Mouse (Mus musculus) urinary bladder, postnatal 14 days (tissue): ENCODE measurements around the gene Adam17.

Source experiments
- DNase-seq: peaks from one replicate; pipeline ENCODE4 v3.0.0; 2021; ENCODE audit warnings: low spot score

Adam17 gene

GRCm38 (mm10) chr12:21353681-21354080, 19.8 kb downstream of the Adam17 start:
- no peak for DNase-seq

DNA sequence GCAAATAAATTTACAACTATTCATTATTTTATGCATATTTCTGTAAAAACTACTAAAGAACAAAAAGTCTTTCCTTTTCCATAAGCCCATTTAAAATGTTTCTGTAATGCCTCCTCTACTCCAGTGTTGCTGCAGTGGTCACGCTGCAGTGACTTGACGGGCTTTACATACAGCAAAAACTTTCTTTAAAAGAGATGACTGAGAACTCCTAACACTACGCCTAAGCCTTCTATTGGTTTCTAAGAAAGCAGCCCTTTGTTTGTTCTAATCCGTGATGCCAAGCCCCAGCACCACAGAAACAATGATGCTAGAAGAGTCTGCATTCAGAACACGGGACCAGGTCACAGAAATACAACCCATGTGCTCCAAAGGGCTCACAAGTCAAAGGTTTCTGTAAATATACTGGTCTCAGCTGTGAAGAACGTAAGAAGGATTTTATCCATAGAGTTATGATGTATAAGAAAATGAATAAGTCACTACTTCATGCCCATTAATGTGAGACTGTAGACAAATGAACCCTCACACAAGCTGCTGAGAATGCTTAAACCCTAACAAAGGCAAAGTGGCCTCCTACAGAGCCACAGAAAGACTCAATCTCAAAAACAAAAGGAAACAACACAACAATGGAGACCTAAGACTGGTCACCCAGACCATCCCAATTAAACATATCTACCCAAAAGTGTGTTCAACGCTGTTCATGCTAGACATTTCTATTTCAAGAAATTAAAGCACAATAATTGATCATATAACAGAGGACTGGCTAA, 23.1 kb downstream of the Adam17 start:
- DNase-seq, result no peak

DNA sequence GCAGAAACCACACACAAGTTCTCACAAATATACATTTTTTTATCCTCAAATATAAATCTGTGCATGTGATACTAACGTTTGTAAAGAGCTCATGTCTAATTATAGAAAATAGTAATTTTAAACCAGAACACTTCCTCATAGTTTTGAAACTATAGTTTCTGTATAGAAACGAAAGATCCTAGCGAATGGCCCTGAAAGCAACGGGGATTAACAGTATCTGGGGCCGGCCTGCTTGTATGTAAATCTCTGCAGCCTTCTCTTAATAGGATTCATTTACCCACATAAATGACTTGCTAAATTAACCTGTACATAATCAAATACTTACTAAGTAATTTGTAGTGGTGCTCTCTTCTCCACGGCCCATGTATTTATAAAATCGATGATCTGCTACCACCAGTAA, 26.5 kb downstream of the Adam17 start:
- no peak for DNase-seq

GRCm38 (mm10) chr12:21340674-21341073, 32.8 kb downstream of the Adam17 start:
- no peak for DNase-seq

- no peak for DNase-seq
These were observed 36.3 kb downstream of the Adam17 start for GRCm38 (mm10) chr12:21337171-21337570.

DNA sequence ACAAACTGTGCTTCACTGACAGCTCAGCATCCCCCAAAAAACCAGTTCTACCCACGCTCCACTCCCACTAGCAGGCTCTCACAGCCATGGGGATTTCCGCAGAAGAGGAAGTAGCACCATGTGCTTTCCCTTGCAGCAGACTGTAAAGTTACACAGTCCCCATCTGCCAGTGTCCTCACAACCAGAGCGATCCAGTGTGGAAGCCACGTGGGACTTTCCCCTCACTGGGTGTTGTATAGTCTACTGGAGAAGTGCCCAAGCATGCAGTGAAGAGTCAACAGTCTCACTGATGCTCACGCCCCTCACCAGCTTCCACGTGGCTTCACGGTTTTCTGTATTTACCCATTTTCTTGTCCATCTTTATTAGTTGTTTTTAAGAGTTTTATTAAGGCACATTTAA, 37.6 kb downstream of the Adam17 start:
- no peak for DNase-seq

GRCm38 (mm10) chr12:21333766-21334165, 39.7 kb downstream of the Adam17 start:
- DNase-seq, result no peak

DNA sequence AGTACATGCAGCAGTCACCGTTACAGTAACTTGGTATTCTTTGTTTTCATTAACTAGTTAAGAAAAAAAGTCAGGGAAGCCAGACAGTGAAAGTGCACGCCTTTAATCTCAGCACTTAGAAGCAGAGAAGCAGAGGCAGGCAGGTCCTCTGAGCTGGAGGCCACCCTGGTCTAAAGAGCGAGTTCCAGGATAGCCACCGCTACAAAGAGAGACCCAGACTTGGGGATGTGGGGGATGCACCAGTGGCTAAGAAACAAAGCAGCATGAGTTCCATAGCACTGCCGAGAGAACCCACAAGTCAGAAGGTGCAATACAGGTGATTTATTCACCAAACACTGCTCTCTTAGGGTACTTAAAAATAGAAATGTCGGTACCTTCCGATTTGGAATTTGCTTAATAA, 40.4 kb downstream of the Adam17 start:
- DNase-seq, result no peak

- DNase-seq, result no peak
These were observed 41.7 kb downstream of the Adam17 start for GRCm38 (mm10) chr12:21331711-21332110.

- no peak for DNase-seq
These were observed 42.4 kb downstream of the Adam17 start for GRCm38 (mm10) chr12:21330961-21331576.

DNA sequence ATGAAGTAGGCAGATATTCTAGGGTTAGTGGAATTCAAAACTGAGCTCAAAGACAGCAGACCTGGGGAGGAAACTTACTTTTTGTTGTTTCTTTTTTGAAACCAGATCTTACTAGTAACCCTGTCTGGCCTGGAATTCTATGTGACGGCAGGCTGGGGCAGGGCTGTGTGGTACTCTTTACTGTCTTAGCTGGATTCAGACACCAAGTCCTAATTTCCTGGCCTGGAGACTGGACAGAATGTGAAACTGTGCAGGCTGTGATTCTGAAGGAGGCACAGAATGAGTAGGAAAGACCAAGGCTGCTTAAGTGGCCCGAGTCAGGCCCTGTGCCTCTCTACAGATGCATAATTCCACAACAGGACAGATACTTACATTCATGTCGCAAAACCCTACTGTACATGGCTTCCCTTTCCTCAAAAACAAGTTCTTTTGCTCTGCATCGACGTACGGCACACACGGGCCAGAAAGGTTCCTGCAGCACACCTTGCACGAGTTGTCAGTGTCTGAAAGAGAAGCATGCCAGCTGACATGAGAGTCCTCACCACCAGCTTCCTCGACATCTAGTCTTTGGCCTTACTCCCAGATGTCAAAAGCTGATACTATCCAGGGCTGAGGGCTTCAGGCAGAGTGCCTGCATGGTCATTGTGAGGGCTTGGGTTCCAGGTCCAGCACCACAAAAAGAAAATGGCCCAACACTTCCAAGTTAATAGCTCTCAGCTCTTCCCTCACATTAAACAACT, 43.6 kb downstream of the Adam17 start:
- DNase-seq, result no peak

GRCm38 (mm10) chr12:21326325-21326724, 47.1 kb downstream of the Adam17 start:
- no peak for DNase-seq

DNA sequence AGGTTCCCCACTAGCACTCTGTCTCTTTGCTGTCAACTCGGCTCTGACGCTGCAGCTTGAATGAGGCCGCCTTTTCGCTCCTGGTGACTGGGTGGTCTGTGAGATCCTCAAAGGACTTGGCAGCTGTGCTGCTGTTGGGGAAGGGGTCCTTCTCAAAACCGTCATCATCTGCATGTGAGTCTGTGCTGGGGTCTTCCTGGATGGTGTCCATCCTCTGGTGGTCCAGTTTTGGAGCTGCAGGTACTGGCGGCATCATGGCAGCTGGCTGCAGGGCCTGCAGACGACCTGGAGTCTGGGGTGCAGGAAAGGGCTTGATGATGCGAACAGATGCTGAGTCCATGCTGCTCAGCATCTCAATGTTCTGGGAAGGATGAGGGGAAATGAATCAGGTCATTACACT, 48.2 kb downstream of the Adam17 start:
- no peak for DNase-seq

GRCm38 (mm10) chr12:21324101-21324500, 49.3 kb downstream of the Adam17 start:
- DNase-seq, result no peak

- DNase-seq, result no peak
These were observed 50.6 kb downstream of the Adam17 start for GRCm38 (mm10) chr12:21322856-21323255.

DNA sequence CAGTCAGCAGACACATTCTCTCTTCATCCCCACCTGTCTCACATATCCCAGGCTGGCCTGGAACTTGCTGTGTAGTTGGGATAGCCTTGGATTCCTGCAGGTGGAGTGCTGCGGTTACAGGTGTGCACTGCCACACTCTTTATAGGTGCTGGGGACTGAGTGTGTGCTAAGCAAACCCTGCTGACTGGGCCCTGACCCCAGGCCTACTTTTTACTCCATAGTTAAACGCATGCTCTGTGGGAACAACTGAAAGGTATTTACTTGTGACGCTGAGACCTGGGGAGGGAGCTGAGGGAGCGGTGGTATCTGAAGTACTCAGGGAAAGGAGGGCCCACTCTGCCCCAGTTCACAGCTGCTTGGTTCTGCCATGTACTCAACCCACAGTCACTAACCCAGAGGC, 51.1 kb downstream of the Adam17 start:
- DNase-seq, result no peak

GRCm38 (mm10) chr12:21321170-21321569, 52.3 kb downstream of the Adam17 start:
- no peak for DNase-seq

GRCm38 (mm10) chr12:21320317-21320716, 53.1 kb downstream of the Adam17 start:
- DNase-seq, result no peak

DNA sequence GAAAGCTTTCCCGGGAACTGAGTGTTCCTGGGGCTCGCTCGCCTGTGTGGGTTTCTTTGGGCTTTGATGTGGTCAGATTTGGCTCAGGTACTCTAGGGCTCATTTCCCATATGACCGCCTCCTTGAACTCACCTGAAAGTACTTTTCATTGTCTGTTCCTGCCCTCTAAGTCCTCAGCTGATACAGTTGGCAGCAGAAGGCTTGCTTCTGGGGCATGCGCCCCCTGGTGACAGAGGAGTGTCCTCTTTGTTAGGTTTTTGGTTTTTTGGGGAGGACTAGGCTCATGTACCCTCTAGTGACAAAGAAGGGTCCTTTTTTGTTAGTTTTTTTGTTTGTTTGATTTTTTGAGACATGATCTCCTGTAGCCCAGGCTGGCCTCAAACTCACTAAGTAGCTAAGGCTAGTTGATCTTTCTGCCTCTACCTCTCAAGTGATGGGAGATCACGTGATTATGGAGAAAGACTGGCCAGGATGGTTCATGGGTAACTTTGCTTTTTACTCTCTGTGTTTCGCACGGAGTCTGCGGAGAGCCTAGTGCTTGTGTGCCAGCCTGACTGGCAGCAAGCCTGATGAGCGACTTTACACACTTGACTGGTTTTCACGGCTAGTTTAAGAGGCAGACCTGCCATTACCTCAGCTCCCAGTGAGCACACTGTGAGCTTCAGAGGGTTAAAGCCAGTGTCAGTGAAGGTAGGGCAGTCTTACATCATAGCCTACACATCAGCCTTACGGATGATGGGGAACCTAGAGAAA, 55.1 kb downstream of the Adam17 start:
- DNase-seq, result peak; percentile 73

- DNase-seq, result peak; percentile 40
These were observed 56.6 kb downstream of the Adam17 start for GRCm38 (mm10) chr12:21316869-21317265.

GRCm38 (mm10) chr12:21315923-21316868, 57.2 kb downstream of the Adam17 start, which contains the start of gene Iah1:
TSS of gene Iah1 (plus strand) at chr12:21316389.
- DNase-seq, result peak; percentile 88
